Mouse (Mus musculus): ENCODE results near the gene Slc24a2.

- no peak for TF ChIP-seq MYOD1 (IDR thresholded peaks at IDR 0.05; ENCODE audit: control insufficient read depth, insufficient read length, low read depth)
- no peak for TF ChIP-seq CTCF (IDR thresholded peaks at IDR 0.05; ENCODE audit: control insufficient read depth, insufficient read depth, insufficient read length)
- no peak for TF ChIP-seq USF1 (IDR thresholded peaks at IDR 0.05; ENCODE audit: low read depth)
- no peak for TF ChIP-seq MYOG (IDR thresholded peaks at IDR 0.05; ENCODE audit: control insufficient read depth, extremely low read depth, insufficient read length)
These were observed 114.6 kb downstream of the Slc24a2 start for GRCm38 (mm10) chr4:87115726-87116125.
